17 mouse cellular contexts compared by ENCODE assay signal in the genomic region with DNA sequence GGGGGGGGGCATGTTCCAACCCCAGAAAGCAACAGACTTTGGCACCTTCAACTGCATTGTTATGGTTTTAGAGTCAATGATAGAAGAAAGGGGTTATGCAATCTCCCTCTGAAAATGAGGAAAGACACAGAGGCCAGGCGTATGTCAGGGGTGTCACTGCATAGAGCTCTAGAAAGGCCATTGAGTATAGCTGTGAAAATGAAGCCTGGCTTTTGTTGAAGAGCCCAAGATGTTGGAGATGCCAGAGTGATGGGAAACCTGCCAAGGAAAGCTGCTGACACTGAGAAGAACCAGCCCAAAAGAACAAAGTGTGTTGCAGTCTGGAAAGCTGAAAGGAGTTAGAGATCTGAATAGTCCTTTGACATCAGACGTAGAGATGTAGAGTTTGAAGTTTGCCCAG.
DNase-seq lines count a peak whose midpoint lies in the region; ATAC-seq and TF ChIP-seq lines count a peak whose summit lies in the region.
"Had no signal": no experiment of that assay in that cellular context is flagged by ENCODE, and none has a peak within 500 bp of the region (broad histone marks: within the 10 kb centered on the region; RNA-seq: fewer than 3 reads in every experiment).

No protein-coding gene starts in this region.

- no peak overlapping the region for H3K4me2 ChIP-seq in forebrain, postnatal 0 days (ENCODE audit: low read depth)
- H3K4me2 ChIP-seq: hindbrain, embryonic 14.5 days; liver, embryonic 11.5 days had no signal

- WGBS in forebrain, postnatal 0 days: 33% methylated on average over 2 of the region's 2 CpGs
- WGBS in forebrain, embryonic 10.5 days: 81% methylated on average over 2 of the region's 2 CpGs

- H3K9ac ChIP-seq in forebrain, postnatal 0 days: no peak overlapping the region
- H3K9ac ChIP-seq: hindbrain, embryonic 14.5 days had no signal

- no peaks in the 10 kb centered on the region for H3K9me3 ChIP-seq in forebrain, postnatal 0 days (ENCODE audit: low read length)
- H3K9me3 ChIP-seq in forebrain, embryonic 10.5 days: no peaks in the 10 kb centered on the region
- H3K9me3 ChIP-seq: megakaryocyte, embryonic 14.5 days had no signal

- no peak overlapping the region for H3K4me3 ChIP-seq in forebrain, postnatal 0 days (ENCODE audit: low read depth, low read length)
- H3K4me3 ChIP-seq in forebrain, embryonic 10.5 days: no peak overlapping the region
- H3K4me3 ChIP-seq: megakaryocyte, embryonic 14.5 days had no signal

- DNase-seq in forebrain, postnatal 0 days: peak; percentile 2
- DNase-seq in forebrain, embryonic 10.5 days (ENCODE audit: extremely low spot score, low spot score): no peak
- DNase-seq in retina, embryonic 14.5 days (ENCODE audit: low spot score): peak; percentile 17
- DNase-seq in retina, postnatal 1 day: no peak
- DNase-seq in brain, embryonic 14.5 days (ENCODE audit: low read depth): peak; percentile 35
- DNase-seq in lung, postnatal 4 days: peak; percentile 41 to 70
- no peak for DNase-seq in frontal cortex, adult 2 months (ENCODE audit: extremely low spot score in 1 of 2, low spot score in 1 of 2)
- DNase-seq: cerebellum, adult 11-12 months; gastrocnemius, postnatal 25 days; heart, postnatal 10 days; right cerebral cortex, postnatal 4 days had no signal

- TF ChIP-seq CTCF in forebrain, postnatal 0 days (IDR thresholded peaks at IDR 0.05; ENCODE audit: low read depth): no peak
- no peak for TF ChIP-seq CTCF in brain, embryonic 14.5 days (IDR thresholded peaks at IDR 0.05; ENCODE audit: borderline replicate concordance, extremely low read depth, insufficient read depth, insufficient read length)

- H3K27me3 ChIP-seq in forebrain, postnatal 0 days (ENCODE audit: insufficient read depth, low read length): no peaks in the 10 kb centered on the region
- H3K27me3 ChIP-seq in forebrain, embryonic 10.5 days (ENCODE audit: poor library complexity, severe bottlenecking): no peaks in the 10 kb centered on the region
- H3K27me3 ChIP-seq: megakaryocyte, embryonic 14.5 days had no signal

- ATAC-seq in forebrain, postnatal 0 days: no peak
- ATAC-seq: activated CD4-positive, CD25-positive, alpha-beta regulatory T cell, adult 4 months; CD4-positive, CD25-positive, alpha-beta regulatory T cell, adult 4 months; intestine, postnatal 0 days had no signal

- no peak overlapping the region for H3K27ac ChIP-seq in forebrain, postnatal 0 days (ENCODE audit: low read depth, low read length)
- H3K27ac ChIP-seq in forebrain, embryonic 10.5 days: no peak overlapping the region
- H3K27ac ChIP-seq: hindbrain, embryonic 14.5 days had no signal

- no peaks in the 10 kb centered on the region for H3K36me3 ChIP-seq in forebrain, postnatal 0 days (ENCODE audit: insufficient read depth)
- H3K36me3 ChIP-seq in forebrain, embryonic 10.5 days (replicated peaks): no peaks in the 10 kb centered on the region

- no peaks in the 10 kb centered on the region for H3K4me1 ChIP-seq in forebrain, postnatal 0 days (ENCODE audit: insufficient read depth)
- no peaks in the 10 kb centered on the region for H3K4me1 ChIP-seq in forebrain, embryonic 10.5 days
- H3K4me1 ChIP-seq: megakaryocyte, embryonic 14.5 days had no signal

- no peak for TF ChIP-seq POLR2A in brain, embryonic 14.5 days (IDR thresholded peaks at IDR 0.05; ENCODE audit: borderline replicate concordance, extremely low read depth, insufficient read depth, insufficient read length, poor library complexity, severe bottlenecking)

Comparison
In these comparisons a context has a peak if more than half of its experiments do, and no peak if none do; other contexts are left out.
1. DNase-seq: peak in forebrain, postnatal 0 days (single experiment), retina, embryonic 14.5 days (single experiment), brain, embryonic 14.5 days (single experiment) and lung, postnatal 4 days (2 of 2); none in forebrain, embryonic 10.5 days (single experiment), retina, postnatal 1 day (single experiment) and frontal cortex, adult 2 months (0 of 2).